Mouse (Mus musculus) spleen, adult 2 months (tissue): ENCODE results near the gene B4galt5. TPM values are rescaled to one million over a fixed set of nuclear protein-coding genes. Genes with fewer than 3 reads are reported as not detected.
"Not testable (repeated sequence)": the region's sequence is repeated elsewhere in the genome, so short reads cannot be mapped to it uniquely, and the experiment has no call there.

Experiments
- DNase-seq, 2 experiments: peaks; one replicate each; pipeline versions ENCODE4 v3.0.0 to v3.0.0-alpha.2; 2012 to 2021; ENCODE audit warnings: low spot score in 2 of 2, low read depth in 1 of 2
- H3K27ac ChIP-seq: fragments of 200-500 bp; 2 replicates; pipeline ENCODE4 v1.5.1; 2012; ENCODE audit warnings: low read length, inconsistent platforms; ENCODE audit not compliant: insufficient read depth
- H3K27me3 ChIP-seq: fragments of 200-500 bp; 2 replicates; pipeline ENCODE4 v1.6.1; 2012; ENCODE audit warnings: mild to moderate bottlenecking, moderate library complexity, low read length, inconsistent platforms; ENCODE audit not compliant: control insufficient read depth, insufficient read depth
- H3K36me3 ChIP-seq: fragments of 200-500 bp; 2 replicates; pipeline ENCODE4 v1.6.1; 2012; ENCODE audit warnings: mild to moderate bottlenecking, low read length, inconsistent platforms; ENCODE audit not compliant: control insufficient read depth, insufficient read depth
- H3K4me1 ChIP-seq: fragments of 200-500 bp; 2 replicates; pipeline ENCODE4 v1.6.1; 2011; ENCODE audit warnings: inconsistent platforms; ENCODE audit not compliant: control insufficient read depth, insufficient read depth, insufficient read length
- H3K4me3 ChIP-seq: fragments of 200-500 bp; 2 replicates; pipeline ENCODE4 v1.5.1; 2011; ENCODE audit warnings: mild to moderate bottlenecking, inconsistent platforms; ENCODE audit not compliant: insufficient read depth, insufficient read length; ENCODE audit errors: extremely low read depth
- CTCF ChIP-seq: fragments of 200-500 bp; IDR thresholded peaks from 2 replicates; pipeline ENCODE4 v1.5.1; 2011; ENCODE audit warnings: mild to moderate bottlenecking, inconsistent platforms; ENCODE audit not compliant: insufficient read depth, insufficient read length, insufficient replicate concordance; ENCODE audit errors: extremely low read depth
- POLR2A ChIP-seq: fragments of 200-500 bp; IDR thresholded peaks from 2 replicates; pipeline ENCODE4 v1.6.1; 2011; ENCODE audit warnings: low read depth, low read length, inconsistent platforms
- WGBS: fragments of 180-500 bp; shearing (Covaris S2); methylation state at CpG from one replicate; pipeline ENCODE4 v1.1.7; 2018; 5-methylcytosine and 5-hydroxymethylcytosine counted together
- polyA plus RNA-seq: library from polyadenylated mRNA; depleted of rRNA; stranded (reverse); fragments of >200 nt; gene quantifications from 2 replicates; pipeline ENCODE4 v1.2.3, GENCODE M21; 2012; rRNA removed

The B4galt5 gene
- 20.5 and 22.6 TPM in 2 replicates for polyA plus RNA-seq

DNA sequence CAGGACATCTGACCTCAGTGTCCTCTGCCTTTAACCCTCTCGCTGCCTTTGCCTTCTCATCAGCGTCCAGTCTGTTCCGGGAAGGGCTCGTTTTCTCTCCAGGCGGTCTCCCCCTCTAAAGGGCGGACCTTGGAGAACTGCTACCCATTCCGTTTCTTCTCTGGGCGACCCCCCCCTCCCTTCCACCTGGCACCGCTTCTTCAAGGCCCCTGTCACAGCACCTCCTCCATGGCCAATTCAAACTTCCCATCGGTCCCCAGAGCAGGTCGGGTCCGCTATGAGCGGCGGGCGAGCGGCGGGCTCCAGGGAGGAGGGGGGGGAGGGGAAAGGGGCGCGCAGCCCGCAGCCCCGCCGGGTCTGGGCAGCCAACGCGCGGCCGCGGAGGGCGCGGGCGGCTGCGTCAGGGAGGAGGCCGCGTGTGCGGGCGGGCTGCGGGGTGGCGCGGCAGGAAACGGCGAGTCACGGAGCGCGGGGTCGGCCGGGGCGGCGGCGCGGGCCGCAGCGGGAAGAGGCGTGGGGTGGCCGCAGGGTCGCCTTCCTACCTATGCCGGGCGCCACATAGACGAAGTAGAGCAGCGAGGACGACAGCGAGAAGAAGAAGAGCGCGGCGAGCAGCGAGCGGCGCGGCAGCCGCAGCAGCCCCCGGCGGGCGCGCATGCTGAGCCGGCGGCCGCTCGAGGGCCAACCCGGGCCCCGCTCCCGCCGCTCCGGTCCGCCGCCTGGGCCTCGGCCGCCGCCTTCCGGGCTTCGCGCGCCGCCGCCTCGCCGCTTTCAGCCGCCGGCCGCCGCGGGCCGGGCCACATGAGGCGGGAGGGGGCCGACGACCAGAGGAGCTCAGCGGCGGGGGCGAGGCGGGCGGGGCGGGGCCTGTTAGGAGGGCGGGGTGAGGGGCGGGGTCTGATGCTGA lies at the start of gene B4galt5:
TSS of gene B4galt5 (minus strand) at position 808 of the 907 bp plus-strand sequence.
- Histone ChIP-seq H3K36me3 (no peaks in the 10 kb centered on the region), H3K4me3 (peak within 1 kb of the TSS; percentile 84), H3K27ac (peak within 1 kb of the TSS; percentile 92), H3K4me1 (peaks cover 24% of the 10 kb centered on the region; the same call in 1 of the 2 replicates), H3K27me3 (no peaks in the 10 kb centered on the region)
- no peak for DNase-seq
- 2% methylated on average over 81 of the region's 111 CpGs for WGBS
- TF ChIP-seq POLR2A (no peak), CTCF (no peak)

GRCm38 (mm10) chr2:167396420-167396819 lies 47.4 kb upstream of the B4galt5 start:
- WGBS, result 92% methylated on average over 9 of the region's 9 CpGs
- H3K27me3 ChIP-seq, H3K27ac ChIP-seq, H3K4me3 ChIP-seq, DNase-seq, H3K4me1 ChIP-seq, H3K36me3 ChIP-seq: not testable (repeated sequence)

DNA sequence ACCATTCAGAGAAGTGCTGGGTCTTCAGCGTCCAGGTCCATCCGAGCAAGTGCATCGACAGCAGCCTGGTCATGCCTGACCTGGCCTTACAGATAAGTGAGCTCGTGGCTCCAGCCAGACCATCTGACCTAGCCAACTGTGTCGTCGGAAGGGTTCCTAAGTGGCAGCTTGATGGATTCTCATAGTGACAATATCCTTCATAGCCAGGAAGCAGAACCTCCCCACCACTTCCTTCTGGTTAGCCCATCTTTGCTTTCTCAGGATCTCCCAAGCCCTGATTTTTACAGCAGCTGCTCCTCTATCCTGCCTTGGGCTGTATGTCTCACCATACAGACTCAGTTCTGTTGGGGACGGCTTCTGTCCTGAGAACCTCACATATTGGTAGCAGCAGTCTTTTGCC lies 45.4 kb upstream of the B4galt5 start:
- no peak overlapping the region for H3K4me3 ChIP-seq
- no peak for DNase-seq
- H3K4me1 ChIP-seq, result no peaks in the 10 kb centered on the region
- no peak for TF ChIP-seq CTCF
- H3K27me3 ChIP-seq, result no peaks in the 10 kb centered on the region
- 33% methylated on average over 7 of the region's 7 CpGs for WGBS
- H3K36me3 ChIP-seq, result no peaks in the 10 kb centered on the region
- H3K27ac ChIP-seq, result no peak overlapping the region

- Histone ChIP-seq H3K27ac (no peak overlapping the region), H3K4me1 (peaks cover 16% of the 10 kb centered on the region; the same call in 1 of the 2 replicates), H3K36me3 (no peaks in the 10 kb centered on the region), H3K4me3 (no peak overlapping the region), H3K27me3 (no peaks in the 10 kb centered on the region)
- 93% methylated on average over 6 of the region's 6 CpGs for WGBS
- no peak for TF ChIP-seq POLR2A
- no peak for TF ChIP-seq CTCF
- DNase-seq, result no peak
Observed at GRCm38 (mm10) chr2:167386998-167387397, 38.0 kb upstream of the B4galt5 start.

- DNase-seq, result no peak
- Histone ChIP-seq H3K36me3 (no peaks in the 10 kb centered on the region), H3K27ac (no peak overlapping the region), H3K4me3 (no peak overlapping the region), H3K4me1 (peaks cover 17% of the 10 kb centered on the region; the same call in 1 of the 2 replicates), H3K27me3 (no peaks in the 10 kb centered on the region)
- TF ChIP-seq CTCF, result no peak
- 85% methylated on average over 4 of the region's 4 CpGs for WGBS
Observed at GRCm38 (mm10) chr2:167386456-167386855, 37.5 kb upstream of the B4galt5 start.

- H3K27ac ChIP-seq, result no peak overlapping the region
- peaks cover 24% of the 10 kb centered on the region; the same call in 1 of the 2 replicates for H3K4me1 ChIP-seq
- TF ChIP-seq POLR2A, result no peak
- TF ChIP-seq CTCF, result no peak
- H3K27me3 ChIP-seq, result no peaks in the 10 kb centered on the region
- H3K36me3 ChIP-seq, result no peaks in the 10 kb centered on the region
- WGBS, result 41% methylated on average over 13 of the region's 13 CpGs
- no peak for DNase-seq
- no peak overlapping the region for H3K4me3 ChIP-seq
Observed at GRCm38 (mm10) chr2:167383666-167384083, 34.7 kb upstream of the B4galt5 start.

DNA sequence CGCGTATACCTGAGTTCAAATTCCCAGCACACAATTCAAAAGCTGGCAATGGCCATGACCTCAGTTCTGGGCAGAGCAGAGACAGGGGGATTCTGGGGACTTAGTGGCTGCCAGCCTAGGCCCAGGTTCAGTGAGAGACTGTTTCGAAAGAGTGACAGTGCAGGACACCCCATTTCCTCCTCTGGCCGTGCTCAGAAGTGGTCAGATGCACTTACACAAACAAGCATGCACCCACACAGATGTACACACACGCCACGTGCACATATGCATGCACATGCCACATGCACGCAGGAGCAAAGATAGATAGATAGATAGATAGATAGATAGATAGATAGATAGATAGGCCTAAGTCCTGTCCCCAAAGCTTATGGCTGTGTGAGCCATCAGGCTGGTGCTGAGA lies 33.4 kb upstream of the B4galt5 start:
- TF ChIP-seq POLR2A, result no peak
- TF ChIP-seq CTCF, result no peak
- Histone ChIP-seq H3K4me3 (no peak overlapping the region), H3K27me3 (no peaks in the 10 kb centered on the region), H3K36me3 (no peaks in the 10 kb centered on the region), H3K27ac (peak overlapping the region; percentile 51), H3K4me1 (peaks cover 28% of the 10 kb centered on the region; the same call in 1 of the 2 replicates)
- 66% methylated on average over 7 of the region's 7 CpGs for WGBS
- DNase-seq, result no peak
